Comparison of ENCODE assay signal across 14 mouse cellular contexts in genomic region chr14:75369880-75370279, GRCm38 (mm10).
A peak's percentile ranks its signal among the peaks of the same experiment; 100 is the strongest.
DNase-seq lines count a peak whose midpoint lies in the region; ATAC-seq and TF ChIP-seq lines count a peak whose summit lies in the region.
"Had no signal": no experiment of that assay in that cellular context is flagged by ENCODE, and none has a peak within 500 bp of the region (broad histone marks: within the 10 kb centered on the region; RNA-seq: fewer than 3 reads in every experiment).

No protein-coding gene starts in this region.

- H3K4me2 ChIP-seq in lung, postnatal 0 days (replicated peaks; ENCODE audit: low read depth, low read length): no peak overlapping the region
- H3K4me2 ChIP-seq: limb, embryonic 12.5 days; midbrain, embryonic 11.5 days had no signal

- TF ChIP-seq CTCF in brain, embryonic 14.5 days (IDR thresholded peaks at IDR 0.05; ENCODE audit: borderline replicate concordance, extremely low read depth, insufficient read depth, insufficient read length): no peak
- no peak for TF ChIP-seq CTCF in lung, postnatal 0 days (IDR thresholded peaks at IDR 0.05)

- no peaks in the 10 kb centered on the region for H3K36me3 ChIP-seq in lung, postnatal 0 days (ENCODE audit: insufficient read depth, low read length)
- H3K36me3 ChIP-seq: limb, embryonic 12.5 days had no signal

- TF ChIP-seq POLR2A in brain, embryonic 14.5 days (IDR thresholded peaks at IDR 0.05; ENCODE audit: borderline replicate concordance, extremely low read depth, insufficient read depth, insufficient read length, poor library complexity, severe bottlenecking): no peak

- TF ChIP-seq EP300 in lung, postnatal 0 days (IDR thresholded peaks at IDR 0.05): no peak

- H3K9me3 ChIP-seq in lung, postnatal 0 days (ENCODE audit: low read length): no peaks in the 10 kb centered on the region
- H3K9me3 ChIP-seq: limb, embryonic 12.5 days had no signal

- ATAC-seq in lung, postnatal 0 days: no peak
- no peak for ATAC-seq in megakaryocyte progenitor cell, adult 5-6 weeks (replicated peaks; ENCODE audit: poor library complexity)
- ATAC-seq: intestine, embryonic 16.5 days had no signal

- WGBS in lung, postnatal 0 days: 55% methylated on average over 5 of the region's 5 CpGs

- H3K4me1 ChIP-seq in lung, postnatal 0 days (ENCODE audit: insufficient read depth, low read depth, low read length): no peaks in the 10 kb centered on the region
- H3K4me1 ChIP-seq: limb, embryonic 12.5 days had no signal

- no peak overlapping the region for H3K9ac ChIP-seq in lung, postnatal 0 days (replicated peaks; ENCODE audit: low read depth)
- H3K9ac ChIP-seq: limb, embryonic 12.5 days had no signal

- DNase-seq in heart, postnatal 4 days: peak; percentile 7
- DNase-seq in heart, adult 18-20 months: no peak
- peak; percentile 87 for DNase-seq in 3T3-L1 (ENCODE audit: low read depth, low spot score)
- DNase-seq in NIH3T3 (ENCODE audit: low read depth): peak; percentile 80
- DNase-seq in brain, embryonic 14.5 days (ENCODE audit: low read depth): peak; percentile 62
- DNase-seq in frontal cortex, postnatal 14 days (ENCODE audit: low spot score in 2 of 2): no peak
- DNase-seq in lung, postnatal 0 days (ENCODE audit: low spot score): no peak
- DNase-seq: heart, adult 2 months; kidney, postnatal 4 days; lung, adult 2 months had no signal

- no peak overlapping the region for H3K27ac ChIP-seq in lung, postnatal 0 days (ENCODE audit: low read length)
- H3K27ac ChIP-seq: heart, adult 2 months; limb, embryonic 12.5 days had no signal

- H3K4me3 ChIP-seq in lung, postnatal 0 days (ENCODE audit: low read depth, low read length): no peak overlapping the region
- H3K4me3 ChIP-seq: heart, adult 2 months; limb, embryonic 12.5 days had no signal

- no peaks in the 10 kb centered on the region for H3K27me3 ChIP-seq in lung, postnatal 0 days (replicated peaks; ENCODE audit: insufficient read depth, low read length)
- H3K27me3 ChIP-seq: limb, embryonic 12.5 days had no signal

Comparison
In these comparisons a context has a peak if more than half of its experiments do, and no peak if none do; other contexts are left out.
1. DNase-seq: peak in heart, postnatal 4 days (single experiment), 3T3-L1 (single experiment), NIH3T3 (single experiment) and brain, embryonic 14.5 days (single experiment); none in heart, adult 18-20 months (0 of 2), frontal cortex, postnatal 14 days (0 of 2) and lung, postnatal 0 days (single experiment).